8 mouse cellular contexts compared by ENCODE assay signal in genomic region chr6:108456231-108457062, GRCm38 (mm10).
A peak's percentile ranks its signal among the peaks of the same experiment; 100 is the strongest.
DNase-seq lines count a peak whose midpoint lies in the region; ATAC-seq and TF ChIP-seq lines count a peak whose summit lies in the region.

No protein-coding gene starts in this region.

- H3K27ac ChIP-seq in lung, embryonic 14.5 days (ENCODE audit: low read depth) = peak overlapping the region; percentile 88

- WGBS in lung, embryonic 14.5 days = 21% methylated on average over 18 of the region's 18 CpGs

- no peak overlapping the region for H3K4me3 ChIP-seq in lung, embryonic 14.5 days (ENCODE audit: low read depth, low read length)

- no peaks in the 10 kb centered on the region for H3K27me3 ChIP-seq in lung, embryonic 14.5 days (ENCODE audit: insufficient read depth, low read length)

- intact Hi-C loops in heart, postnatal 10 days (cut with DNase I) = loop anchor here (2.0 kb wide), 1 partner anchor 202 kb away; no protein-coding TSS in a partner anchor

- H3K9ac ChIP-seq in lung, embryonic 14.5 days = peak overlapping the region; percentile 37

- ATAC-seq in lung, embryonic 14.5 days (ENCODE audit: insufficient read depth) = peak; percentile 55; the same call in 1 of the 2 replicates
- ATAC-seq in megakaryocyte-erythroid progenitor cell, adult 5-6 weeks (replicated peaks; ENCODE audit: low FRiP score, low TSS enrichment, poor library complexity, severe bottlenecking) = no peak

- H3K36me3 ChIP-seq in lung, embryonic 14.5 days (ENCODE audit: insufficient read depth) = no peaks in the 10 kb centered on the region

- peaks cover 15% of the 10 kb centered on the region for H3K4me1 ChIP-seq in lung, embryonic 14.5 days (ENCODE audit: insufficient read depth)

- no peaks in the 10 kb centered on the region for H3K9me3 ChIP-seq in lung, embryonic 14.5 days (ENCODE audit: low read depth, low read length)

- peak overlapping the region; percentile 51 for H3K4me2 ChIP-seq in lung, embryonic 14.5 days

- TF ChIP-seq CTCF in lung, embryonic 14.5 days (IDR thresholded peaks at IDR 0.05; ENCODE audit: low read depth) = no peak

- DNase-seq in gastrocnemius, postnatal 10 days = peak; percentile 21
- DNase-seq in gastrocnemius, adult 8-10 months (ENCODE audit: low spot score in 2 of 2) = no peak
- DNase-seq in fibroblast of lung, adult 2 months (ENCODE audit: low read depth) = peak; percentile 71
- peak; percentile 58 to 65 for DNase-seq in heart, postnatal 10 days
- peak; percentile 60 to 85 for DNase-seq in kidney, postnatal 36 days
- DNase-seq in lung, embryonic 14.5 days = peak; percentile 63
- peak; percentile 67 for DNase-seq in right cerebral cortex, postnatal 25 days

Comparison
In these comparisons a context has a peak if more than half of its experiments do, and no peak if none do; other contexts are left out.
1. DNase-seq: peak in gastrocnemius, postnatal 10 days (single experiment), fibroblast of lung, adult 2 months (single experiment), heart, postnatal 10 days (2 of 2), kidney, postnatal 36 days (2 of 2), lung, embryonic 14.5 days (single experiment) and right cerebral cortex, postnatal 25 days (single experiment); none in gastrocnemius, adult 8-10 months (0 of 2).